Mouse (Mus musculus): Measurements from ENCODE around the gene Cspg4.
"Not testable (repeated sequence)": the region's sequence is repeated elsewhere in the genome, so short reads cannot be mapped to it uniquely, and the experiment has no call there.

The Cspg4 gene

DNA sequence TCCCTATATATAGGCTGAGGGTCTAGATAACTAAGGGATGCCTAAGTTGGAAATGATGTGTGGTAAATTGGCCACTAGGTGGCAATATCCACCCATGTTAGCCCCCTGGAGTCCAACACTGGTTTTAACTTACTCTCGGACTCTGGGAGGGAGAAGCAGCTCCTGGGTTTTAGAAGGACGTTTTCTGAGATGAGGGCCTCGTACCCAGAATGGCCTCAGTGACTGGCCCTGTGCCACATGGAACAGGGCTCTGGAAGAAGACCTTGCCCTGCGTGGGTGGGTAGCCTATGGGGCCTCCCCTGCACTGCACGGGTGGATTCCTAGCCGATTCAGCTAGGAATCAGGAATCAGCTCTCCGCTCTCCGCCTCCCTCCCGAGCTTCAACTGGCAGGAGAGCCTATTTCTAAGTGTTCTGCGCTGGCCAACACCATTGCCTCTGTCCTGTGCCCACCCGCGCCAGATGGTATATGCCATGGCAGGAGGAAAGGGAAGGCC is 26.7 kb downstream of the Cspg4 start:
- DNase-seq (ENCODE audit: inconsistent ontology term), result peak; percentile 73

GRCm38 (mm10) chr9:56892111-56892510 is 27.3 kb downstream of the Cspg4 start:
- no peak for DNase-seq (ENCODE audit: inconsistent ontology term)

GRCm38 (mm10) chr9:56893313-56893712 is 28.5 kb downstream of the Cspg4 start:
- DNase-seq (ENCODE audit: inconsistent ontology term), result no peak

GRCm38 (mm10) chr9:56894006-56894405 is 29.2 kb downstream of the Cspg4 start:
- peak; percentile 74 for DNase-seq (ENCODE audit: inconsistent ontology term)

DNA sequence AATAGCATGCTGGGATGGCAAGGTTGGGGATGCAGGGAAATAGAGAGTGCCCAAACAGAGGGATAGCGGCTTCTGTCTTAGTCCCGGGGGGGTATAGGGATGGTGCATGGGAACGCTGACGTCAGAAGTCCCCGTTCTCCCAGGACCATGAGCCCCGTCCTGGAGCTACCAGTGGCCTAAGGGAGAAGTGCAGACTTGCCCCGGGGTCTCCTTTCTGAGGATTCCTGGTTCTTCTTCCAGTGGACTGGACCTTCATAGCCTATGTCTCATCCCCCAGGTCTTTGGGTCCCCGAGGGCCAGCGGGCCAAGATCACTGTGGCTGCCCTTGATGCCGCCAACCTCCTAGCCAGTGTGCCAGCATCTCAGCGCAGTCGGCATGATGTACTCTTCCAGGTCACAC is 31.9 kb downstream of the Cspg4 start:
- no peak for DNase-seq (ENCODE audit: inconsistent ontology term)

- DNase-seq (ENCODE audit: inconsistent ontology term), result no peak
Measured at GRCm38 (mm10) chr9:56899409-56899808, 34.6 kb downstream of the Cspg4 start.

GRCm38 (mm10) chr9:56900060-56900459 is 35.2 kb downstream of the Cspg4 start:
- DNase-seq (ENCODE audit: inconsistent ontology term), result no peak

DNA sequence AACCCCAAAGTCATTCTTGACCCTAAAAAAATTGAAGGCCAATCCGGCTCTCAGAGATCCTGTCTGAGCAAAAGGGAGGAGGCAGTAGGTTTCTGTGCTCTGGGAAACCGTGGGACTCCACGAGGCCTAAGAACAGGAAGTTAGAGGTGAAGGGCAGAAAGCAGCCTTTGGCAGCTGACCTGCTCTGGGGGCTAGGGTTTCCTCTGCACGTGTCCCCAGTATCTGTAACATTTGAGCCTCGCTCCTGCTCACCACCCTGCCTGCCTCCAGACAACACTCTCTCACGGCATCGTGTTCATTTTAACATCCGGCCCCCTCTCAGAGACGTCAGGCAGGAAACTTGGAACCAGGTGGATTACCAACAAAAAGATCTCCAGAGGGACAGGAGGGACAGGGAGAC is 35.7 kb downstream of the Cspg4 start:
- DNase-seq (ENCODE audit: inconsistent ontology term), result no peak

GRCm38 (mm10) chr9:56901187-56901586 is 36.4 kb downstream of the Cspg4 start:
- DNase-seq (ENCODE audit: inconsistent ontology term), result no peak

- DNase-seq (ENCODE audit: inconsistent ontology term), result no peak
Measured at GRCm38 (mm10) chr9:56903662-56904061, 38.8 kb downstream of the Cspg4 start.

DNA sequence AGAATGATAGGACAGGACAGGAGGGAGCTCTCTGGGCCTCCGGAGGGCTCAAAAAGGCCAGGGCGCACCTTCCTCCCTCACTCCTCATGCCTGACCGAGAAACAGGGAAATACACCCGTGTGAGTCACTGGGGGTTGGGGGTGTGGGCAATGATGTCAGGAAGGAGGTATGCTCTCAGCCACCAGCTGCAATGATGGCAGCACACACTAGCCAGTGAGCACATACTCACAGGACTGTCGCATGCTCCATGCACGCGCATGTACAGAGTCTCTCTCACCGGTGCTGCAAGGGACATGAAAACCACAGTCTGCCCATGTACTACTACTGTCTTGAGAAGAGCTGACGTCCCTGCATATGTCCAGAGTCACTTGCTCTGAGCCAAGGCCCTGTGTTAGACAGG is 42.7 kb downstream of the Cspg4 start:
- DNase-seq (ENCODE audit: inconsistent ontology term), result peak; percentile 74

DNA sequence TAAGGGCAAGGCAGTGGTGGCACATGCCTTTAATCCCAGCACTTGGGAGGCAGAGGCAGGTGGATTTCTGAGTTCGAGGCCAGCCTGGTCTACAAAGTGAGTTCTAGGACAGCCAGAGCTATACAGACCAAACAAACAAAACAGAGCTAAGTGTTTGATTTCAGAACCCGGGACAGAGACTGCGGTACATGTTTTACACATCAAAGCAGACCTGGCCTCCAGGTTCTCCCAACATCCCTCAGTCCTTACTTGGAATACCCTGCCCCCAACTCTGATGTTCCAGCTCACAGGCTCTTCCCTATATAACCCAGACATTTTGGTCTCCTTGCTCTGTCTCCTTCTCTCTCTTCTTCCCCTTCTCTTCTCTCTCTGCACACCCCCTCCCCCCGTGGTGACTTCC is 45.2 kb downstream of the Cspg4 start:
- not testable (repeated sequence) for DNase-seq (ENCODE audit: inconsistent ontology term)

- no peak for DNase-seq (ENCODE audit: inconsistent ontology term)
Measured at GRCm38 (mm10) chr9:56911017-56911416, 46.2 kb downstream of the Cspg4 start.

- DNase-seq (ENCODE audit: inconsistent ontology term), result no peak
Measured at GRCm38 (mm10) chr9:56913991-56914390, 49.2 kb downstream of the Cspg4 start.

- no peak for DNase-seq (ENCODE audit: inconsistent ontology term)
Measured at GRCm38 (mm10) chr9:56915116-56915515, 50.3 kb downstream of the Cspg4 start.

DNA sequence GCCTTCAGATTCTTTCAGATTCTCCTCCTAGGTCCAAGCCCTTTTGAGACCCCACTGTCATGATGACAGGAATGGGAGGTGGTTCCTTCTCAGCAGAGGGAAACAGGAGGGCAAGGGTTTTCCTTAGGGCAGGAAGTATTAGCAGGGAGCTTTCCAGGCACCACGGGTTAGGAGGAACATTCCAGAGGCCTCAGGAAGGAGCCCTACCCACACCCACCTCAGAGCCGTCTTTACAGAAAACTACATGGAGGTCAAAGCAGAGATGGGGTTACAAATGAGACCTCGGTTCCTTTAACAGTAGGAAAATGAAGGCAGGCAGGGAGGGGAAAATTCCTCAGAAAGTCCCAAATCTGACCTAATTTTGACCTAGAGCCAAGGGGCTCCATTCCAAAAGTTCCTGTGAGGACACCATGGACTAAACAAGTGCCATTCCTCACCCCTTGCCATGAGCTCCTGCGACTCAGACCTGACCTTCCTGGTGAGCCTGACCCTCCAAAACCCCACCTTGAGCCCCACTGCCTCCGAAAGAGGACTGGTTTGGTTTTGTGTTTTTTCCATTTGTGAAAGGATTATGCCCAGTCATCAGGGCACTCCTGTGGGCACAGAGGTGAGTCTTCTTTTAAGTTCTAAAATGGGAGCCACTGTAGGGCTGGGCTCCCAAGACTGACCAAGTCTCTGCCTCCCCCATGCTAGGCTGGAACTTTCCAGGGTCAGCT is 51.0 kb downstream of the Cspg4 start:
- no peak for DNase-seq (ENCODE audit: inconsistent ontology term)

DNA sequence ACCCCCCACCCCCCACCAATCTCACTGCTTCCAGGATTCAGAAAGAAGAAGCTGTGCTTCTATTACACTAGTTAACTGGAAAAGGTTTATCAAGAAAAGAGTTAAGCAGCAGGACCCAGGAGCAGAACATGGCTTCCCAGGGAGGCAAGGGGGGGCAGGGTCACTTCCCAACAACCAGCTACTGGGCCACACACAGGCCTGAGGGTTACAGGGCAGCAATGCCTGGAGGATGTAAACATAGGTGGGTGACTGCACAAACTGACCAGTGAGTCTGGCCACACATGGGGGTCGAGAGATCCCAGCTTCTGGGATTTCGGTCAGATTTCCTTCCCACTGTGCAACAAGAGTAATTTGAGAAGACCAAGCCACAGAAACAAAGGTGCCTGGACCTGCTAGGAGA is 52.3 kb downstream of the Cspg4 start:
- no peak for DNase-seq (ENCODE audit: inconsistent ontology term)

DNA sequence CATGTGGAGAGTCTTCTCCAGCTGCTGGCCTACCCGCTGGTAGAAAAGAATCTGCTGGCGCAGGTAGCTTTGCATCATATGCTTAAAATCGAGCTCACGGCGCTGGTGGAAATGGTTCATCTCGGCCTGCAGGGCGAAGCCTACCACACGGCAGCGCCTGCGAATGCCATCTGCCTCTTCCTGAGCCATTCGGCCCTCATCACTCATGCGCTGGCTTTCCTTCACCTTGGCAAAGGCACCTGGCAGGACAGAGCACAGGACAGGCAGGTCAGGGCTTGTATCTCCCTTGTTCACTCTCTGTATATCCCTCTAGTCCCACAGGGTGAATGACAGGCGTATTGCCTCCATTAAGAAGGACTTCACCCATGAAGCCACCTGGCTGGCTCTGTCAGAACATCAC is 53.6 kb downstream of the Cspg4 start:
- no peak for DNase-seq (ENCODE audit: inconsistent ontology term)

DNA sequence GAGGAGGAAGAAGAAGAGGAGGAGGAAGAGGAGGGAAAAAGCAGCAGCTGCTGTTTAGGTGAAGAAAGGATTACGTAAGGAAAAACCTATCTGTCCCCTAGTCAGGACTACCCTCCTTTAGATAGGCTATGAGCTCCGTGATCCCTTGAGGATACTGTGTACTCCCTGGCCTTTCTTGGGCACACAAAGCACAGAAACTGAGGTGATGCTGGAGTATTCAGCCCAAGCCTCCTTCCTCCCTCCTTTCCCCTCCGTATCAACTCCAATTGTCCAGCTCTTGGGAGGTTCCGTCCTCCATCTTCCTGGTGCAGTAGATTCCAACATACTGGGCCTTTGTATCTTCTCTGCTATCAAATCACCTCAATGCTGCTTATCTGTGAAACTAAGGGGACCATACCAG is 57.9 kb downstream of the Cspg4 start:
- no peak for DNase-seq (ENCODE audit: inconsistent ontology term)

GRCm38 (mm10) chr9:56923841-56924650 is 59.2 kb downstream of the Cspg4 start:
- no peak for DNase-seq (ENCODE audit: inconsistent ontology term)

GRCm38 (mm10) chr9:56924651-56925027 is 59.8 kb downstream of the Cspg4 start:
- peak; percentile 95 for DNase-seq (ENCODE audit: inconsistent ontology term)

- no peak for DNase-seq (ENCODE audit: inconsistent ontology term)
Measured at GRCm38 (mm10) chr9:56925291-56926024, 60.6 kb downstream of the Cspg4 start.

DNA sequence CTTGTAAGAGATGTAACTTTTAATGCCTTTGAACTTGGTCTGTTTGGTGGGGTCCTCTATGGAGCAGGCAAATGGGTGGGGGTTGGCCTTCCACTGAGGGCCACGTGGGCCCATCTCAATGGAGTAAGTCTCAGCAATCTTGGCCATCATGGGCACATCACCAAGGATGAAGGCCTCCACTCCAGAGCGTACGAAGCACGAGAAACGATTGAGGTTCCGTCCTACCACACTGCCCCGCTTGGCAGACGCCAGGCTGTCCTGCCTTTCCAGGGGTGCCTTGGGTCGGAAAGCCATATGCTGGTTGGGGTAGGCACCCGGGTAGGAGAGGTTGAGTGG is 61.2 kb downstream of the Cspg4 start:
- DNase-seq (ENCODE audit: inconsistent ontology term), result no peak

All from Muller cell, postnatal 12 days (primary cell).